Mouse (Mus musculus) retina, embryonic 14.5 days (tissue): Measurements from ENCODE around the gene Acsf3.
A peak's percentile ranks its signal among the peaks of the same experiment; 100 is the strongest.

Experiments
- DNase-seq: peaks from one replicate; pipeline ENCODE4 v3.0.0-alpha.2; 2015; ENCODE audit warnings: low spot score

Gene Acsf3

DNA sequence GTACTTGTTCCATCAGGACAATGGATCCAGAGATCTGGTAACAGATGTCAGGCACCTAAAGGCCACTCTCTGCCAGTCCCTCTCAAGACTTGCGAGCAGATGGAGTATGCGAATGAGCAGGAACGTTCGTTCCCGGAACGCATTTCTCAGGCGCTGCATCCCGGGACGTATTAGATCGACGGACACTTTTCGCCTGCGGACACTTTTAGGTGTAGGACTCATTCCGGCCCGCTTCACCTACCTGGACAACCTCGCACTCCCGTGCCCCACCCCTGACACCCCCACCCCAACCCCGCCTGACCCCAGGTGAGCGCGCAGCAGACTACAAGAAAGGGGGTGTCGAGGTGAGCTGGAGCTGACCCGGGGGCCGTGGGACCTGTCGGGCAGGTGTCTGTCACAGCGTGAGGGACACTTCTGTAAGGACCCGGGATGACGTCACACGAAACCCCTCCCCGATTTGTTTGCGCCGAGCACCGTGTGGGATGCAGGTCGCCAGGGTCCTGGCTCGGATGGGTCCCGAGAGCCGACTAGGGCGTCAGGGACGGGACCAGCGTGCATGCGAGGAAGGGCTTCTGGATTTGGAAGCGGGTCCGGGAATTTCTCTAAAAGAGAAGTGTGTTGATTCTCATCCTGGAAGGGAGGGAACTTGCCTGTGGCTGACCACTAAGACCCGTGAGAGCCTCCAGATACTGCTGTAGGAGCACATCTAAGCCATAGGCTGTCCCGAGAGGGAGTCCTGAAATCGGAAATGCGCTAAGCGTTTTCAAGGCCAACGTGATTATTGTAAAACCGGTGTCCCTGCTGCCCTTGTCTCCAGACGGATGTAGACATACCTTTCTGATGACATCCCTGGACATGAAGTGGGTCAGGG is at the start of gene Acsf3:
TSS of gene Acsf3 (plus strand) at position 202 of the 871 bp plus-strand sequence.
- DNase-seq = peak; percentile 85

DNA sequence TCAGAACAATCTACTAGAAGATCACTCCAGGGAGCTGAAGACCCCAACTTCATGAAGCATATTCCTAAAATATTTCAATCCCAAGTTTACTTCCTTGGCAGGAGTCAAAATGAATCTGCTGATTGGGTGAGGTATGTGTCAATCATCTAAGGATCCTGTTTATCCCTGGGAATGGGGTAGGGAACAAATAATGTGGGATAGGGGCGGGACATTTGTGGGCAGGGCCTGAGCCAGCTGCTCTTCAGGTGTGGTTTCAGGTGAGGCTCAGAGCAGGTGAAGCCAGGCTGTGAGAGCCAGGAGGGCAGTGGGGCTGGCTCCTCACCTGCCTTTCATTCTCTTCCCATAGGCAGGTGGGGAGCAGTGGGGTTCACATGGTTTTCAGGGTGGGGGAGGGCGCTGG is 48.5 kb upstream of the Acsf3 start:
- DNase-seq = no peak

DNA sequence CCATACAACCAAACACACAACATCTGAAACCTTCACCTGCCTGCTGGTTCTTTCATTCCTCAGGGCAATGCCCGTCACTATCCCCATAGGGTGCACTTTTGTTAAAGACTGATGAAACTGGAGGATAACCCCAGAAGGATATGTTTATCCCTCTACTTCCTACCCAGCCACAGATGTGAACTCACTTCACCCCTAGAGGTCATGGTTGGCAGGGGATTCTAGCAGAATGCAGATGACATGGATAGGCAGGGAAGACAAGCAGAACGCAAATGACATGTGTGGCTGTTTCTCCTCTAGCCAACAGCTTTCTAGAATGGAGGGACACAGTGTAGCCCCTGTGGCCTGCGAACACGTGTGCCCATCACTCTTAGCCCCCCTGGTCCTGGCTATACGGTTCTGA is 47.9 kb upstream of the Acsf3 start:
- DNase-seq = no peak

DNA sequence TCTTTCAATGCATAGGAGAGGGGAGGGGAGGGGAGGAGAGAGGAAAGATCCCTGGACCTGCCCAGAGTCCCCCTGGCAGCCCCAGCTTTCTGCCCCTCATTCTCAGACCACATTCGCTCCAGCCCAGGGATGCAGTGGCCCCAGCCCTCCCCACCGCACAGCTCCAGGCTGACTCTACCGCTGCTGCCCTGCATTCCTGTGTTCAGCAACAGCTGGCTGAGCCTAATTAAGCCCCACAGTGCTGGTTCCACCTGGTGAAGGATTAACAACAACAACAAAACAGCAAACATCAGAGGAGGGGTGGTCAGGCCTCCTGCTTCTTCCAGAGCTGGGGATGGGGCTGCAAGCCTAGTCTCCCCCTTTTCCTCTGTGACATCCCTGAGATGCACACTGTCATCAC is 46.7 kb upstream of the Acsf3 start:
- DNase-seq = no peak

DNA sequence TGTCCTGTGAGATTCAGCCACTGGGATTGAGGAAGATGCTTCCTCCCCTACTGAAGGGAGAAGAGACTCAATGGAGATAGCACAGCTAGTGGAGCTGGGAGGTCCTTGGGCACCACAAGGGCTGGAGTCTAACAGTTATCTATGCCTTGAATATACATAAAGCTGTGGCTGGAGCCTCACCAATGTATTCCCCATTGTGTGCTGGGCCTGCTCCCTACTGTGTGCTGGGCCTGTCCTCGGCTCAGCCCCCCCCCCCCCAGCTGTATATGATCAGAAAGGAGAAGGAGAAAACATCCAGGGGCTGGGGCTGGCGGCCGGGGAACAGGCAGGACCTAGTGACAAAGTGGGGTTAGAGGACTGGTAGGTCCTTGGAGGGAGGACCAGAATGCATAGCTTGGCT is 40.2 kb upstream of the Acsf3 start:
- no peak for DNase-seq

DNA sequence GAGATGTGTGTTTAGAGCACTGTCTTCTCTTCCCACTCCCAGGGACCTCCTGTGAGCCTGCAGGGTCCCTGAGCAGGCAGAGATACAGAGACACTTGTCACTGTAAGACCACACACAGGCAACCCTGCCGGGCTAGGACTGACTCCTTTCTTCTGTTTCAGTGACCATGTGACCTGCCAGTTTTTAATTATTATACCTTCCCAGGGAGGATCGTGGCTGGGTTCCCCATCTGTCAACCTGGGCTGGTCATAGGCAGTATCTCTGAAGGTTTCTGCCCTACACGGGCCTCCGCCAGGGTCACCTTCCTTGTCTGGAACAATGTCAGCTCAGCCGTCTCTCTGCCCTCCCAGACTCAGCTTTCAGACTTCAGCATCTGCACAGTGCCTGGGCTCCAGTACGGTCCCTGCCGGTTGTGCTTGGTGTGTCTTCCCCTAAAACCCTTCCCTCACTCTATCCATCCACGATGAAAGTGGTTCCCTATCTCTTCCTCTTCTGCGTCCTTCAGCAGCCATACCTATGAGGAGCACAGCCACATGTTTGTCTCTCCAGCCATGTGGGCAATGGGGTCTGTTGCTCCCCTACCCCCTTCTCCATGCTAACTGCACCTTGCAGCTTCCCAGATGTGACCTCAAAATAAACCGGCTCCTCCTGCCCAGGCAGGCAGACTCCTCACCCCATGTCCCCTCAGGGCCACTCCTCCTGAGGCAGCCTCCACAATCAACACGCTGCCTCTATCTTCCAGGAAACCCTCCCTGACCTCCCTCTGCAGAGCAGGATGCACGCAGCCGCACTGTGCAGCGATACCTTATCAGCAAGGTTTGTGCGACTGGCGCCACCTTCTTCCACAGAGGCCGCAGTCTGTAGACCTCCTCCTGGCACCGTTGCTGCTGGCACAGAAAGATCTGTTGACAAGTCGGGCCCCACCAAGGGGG is 39.5 kb upstream of the Acsf3 start:
- DNase-seq = no peak

DNA sequence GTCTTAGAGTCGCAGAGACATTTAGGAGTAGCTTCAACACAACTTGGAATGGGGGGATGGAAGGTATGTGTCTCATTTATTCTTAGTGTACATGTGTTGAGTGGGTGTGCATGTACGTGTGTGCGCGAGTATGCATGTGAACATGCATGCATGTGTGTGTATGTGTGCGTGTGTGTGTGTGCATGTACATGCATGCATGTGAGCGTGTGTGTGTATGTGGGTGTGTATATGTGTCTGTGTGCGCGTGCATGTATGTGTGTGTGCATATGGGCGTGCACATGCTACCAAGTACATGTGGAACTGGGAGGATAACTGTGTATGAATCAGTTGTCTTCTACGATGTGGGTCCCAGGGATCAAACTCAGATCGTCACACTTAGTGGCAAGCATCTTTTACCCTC is 38.7 kb upstream of the Acsf3 start:
- no peak for DNase-seq

DNA sequence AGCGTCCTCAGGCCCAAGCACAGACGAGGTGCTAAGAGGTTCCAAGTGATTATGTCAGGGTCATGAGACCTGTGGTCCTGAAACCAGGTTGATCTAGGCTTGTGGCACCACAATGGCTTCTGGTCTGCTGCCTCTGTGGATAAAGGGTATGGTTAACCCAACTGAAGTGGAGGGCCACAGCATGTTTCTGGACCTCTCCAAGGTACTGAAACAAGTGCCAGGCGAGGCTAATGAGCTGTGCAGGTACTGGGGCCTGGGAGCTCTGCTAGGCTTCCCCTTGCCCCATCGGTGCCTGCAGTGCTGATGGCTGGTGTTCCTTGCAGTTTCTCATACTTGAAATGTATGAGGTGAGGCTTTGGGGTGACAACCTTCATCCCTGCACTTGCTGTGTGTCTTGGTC is 38.2 kb upstream of the Acsf3 start:
- DNase-seq = no peak

DNA sequence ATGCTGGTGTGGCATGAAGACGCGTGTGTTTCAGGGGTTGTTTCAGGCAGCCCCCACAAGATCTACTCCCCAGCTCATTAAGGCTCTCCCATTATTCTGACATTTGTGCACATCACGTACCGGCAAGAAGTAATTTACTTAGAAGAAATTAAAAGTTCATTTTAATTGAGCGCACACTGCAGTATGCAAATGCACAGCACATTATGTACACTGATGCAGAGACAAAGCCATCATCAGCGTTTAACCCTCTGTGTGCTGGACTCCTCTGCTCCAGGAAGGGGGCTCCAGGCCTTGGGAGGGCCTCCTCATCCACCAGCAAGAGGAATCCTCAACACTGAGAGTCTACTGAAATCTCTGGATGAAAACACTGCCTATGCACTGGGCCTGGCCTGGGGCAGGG is 37.4 kb upstream of the Acsf3 start:
- DNase-seq = no peak

DNA sequence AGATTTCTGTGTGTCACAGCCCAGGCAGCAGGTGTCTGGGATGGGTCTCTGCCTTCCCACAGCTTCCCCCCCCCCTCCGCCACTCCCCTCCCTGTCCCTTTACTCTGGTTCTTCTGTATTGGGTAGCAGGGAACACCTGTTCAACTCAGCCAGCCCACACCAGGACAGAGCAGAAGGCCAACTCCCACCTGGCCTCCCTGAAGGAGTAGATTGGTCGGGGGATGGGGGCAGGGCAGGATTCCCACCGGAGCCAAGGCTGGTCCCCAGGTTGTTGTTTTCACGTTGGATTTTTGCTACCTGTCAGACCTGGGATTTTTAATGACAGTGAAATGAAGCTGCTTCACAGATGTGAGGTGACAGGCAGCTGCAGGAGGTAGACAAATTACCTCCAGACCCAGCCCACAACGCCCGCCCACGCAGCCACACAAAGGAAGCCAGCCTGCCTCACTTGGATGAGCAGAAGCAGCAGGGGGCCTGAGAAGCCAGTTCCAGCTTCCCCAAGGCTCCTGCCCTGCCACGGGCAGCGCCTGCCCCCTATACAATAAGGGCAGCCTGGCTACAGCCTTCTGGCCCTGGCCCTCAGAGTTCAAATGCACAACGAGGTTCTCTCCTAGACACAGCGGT is 36.1 kb upstream of the Acsf3 start:
- DNase-seq = peak; percentile 68

DNA sequence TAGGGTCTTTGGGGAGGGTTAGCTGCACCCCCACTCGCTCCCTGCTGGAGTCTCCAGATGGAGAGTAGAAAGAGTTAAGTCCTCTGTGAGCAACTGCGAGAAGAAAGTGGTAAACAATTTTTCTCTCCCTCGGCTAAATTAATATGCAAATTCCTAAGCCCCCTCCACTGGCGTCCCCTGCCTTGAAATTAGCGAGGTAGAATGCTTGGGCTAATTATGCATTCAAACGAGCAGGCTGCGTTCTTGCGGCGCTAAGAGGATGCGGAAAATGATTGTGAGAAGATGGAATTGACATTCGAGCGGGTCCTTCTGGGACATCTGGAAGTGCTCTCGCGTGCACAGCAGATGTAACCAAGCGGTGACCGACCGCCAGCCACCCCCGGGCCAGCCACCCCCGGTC is 32.8 kb upstream of the Acsf3 start:
- DNase-seq = no peak

DNA sequence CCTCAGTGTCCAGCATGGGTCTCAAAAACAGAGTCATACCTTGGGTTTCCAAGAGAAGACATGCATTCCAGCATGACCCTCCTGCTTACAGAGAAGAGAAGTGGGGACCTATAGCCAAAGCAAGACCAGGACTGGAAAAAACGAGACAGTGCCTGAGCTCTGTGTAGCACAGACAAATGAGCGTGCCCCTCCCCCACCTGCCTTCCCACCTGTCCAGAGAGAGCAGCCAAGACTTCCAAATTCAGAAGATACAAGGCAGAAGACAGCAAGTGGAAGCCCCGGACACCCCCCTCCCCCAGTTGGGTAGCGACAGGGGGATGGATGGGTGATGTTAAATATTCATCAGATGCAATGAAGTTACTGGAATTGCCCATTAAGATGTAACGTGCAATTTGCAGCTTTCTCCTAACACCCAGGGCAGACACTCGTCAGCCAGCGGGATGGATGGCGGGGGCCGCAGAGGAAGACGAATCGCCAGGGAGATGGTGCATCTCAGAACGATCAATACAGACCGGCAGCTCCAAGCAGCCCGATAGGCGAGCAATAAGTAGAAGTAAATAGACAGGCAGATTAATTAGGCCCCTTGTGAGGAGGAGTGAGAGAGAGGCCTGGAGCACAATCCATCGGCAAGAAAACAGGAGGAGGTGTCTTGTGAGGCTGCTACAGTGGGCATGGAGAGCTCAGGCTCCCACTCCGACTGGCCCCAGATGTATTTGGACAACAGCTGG is 30.1 kb upstream of the Acsf3 start:
- DNase-seq = peak; percentile 27

DNA sequence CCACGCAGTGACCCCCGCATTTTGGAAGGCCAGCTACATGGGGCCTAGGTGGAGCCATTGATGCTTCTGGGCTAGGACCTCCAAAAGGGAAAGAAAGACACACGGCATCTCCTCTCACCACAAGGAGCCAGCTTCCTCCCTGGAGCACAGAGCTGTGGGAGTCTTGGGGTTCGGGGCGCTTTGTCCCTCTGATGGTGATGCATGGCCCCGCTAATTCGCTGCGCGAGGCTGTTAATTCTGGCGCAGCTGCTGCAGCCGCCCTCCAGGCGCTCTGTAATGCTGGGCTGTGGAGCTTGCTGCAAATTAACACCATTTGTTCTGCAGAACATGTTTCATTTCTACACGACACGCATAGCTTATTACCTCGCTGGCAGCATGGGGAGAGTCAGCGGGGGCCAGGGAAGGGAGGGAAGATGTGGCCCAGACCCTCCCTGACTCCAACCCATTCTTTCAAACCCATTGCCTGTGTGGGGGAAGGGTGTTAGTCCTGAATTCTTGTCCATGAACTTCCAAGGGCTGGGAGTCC is 29.5 kb upstream of the Acsf3 start:
- peak; percentile 29 for DNase-seq

DNA sequence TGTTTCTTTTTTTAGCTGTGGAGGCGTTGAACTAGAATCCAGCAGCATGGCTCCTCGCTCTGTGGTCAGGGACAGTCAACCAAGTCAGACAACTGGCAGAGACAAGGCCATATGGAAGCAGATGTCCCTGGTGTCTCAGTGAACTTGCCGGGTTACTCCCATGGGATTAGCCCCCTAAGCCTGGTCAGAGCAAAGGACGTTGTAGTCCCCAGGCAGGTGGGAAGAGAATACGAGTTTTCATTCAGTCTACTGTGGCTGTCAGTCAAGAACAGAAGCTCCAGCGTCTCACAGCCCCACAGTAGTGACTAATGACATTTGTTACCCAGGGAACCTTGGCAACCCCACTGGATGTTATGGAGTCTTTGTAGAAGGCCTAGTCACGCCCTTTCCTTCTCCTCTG is 28.8 kb upstream of the Acsf3 start:
- DNase-seq = no peak

DNA sequence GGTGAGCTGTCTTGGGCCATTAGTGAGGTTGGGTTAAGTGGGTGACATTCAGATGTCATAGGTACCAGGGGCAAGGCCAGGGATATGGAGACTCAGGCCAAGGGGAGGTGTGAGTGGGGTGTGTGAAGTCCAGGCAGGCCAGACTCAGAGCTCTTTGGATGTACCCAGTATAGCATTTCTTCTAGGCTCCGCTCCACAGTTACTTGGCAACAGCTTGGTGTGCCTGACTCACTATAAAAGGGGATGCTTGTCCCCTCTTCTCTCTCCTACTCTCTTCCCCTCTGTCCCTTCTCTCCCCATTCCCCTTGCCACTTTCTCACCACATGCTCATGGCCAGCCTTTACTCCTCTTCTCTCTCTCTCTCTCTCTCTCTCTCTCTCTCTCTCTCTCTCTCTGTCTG is 27.5 kb upstream of the Acsf3 start:
- no peak for DNase-seq

DNA sequence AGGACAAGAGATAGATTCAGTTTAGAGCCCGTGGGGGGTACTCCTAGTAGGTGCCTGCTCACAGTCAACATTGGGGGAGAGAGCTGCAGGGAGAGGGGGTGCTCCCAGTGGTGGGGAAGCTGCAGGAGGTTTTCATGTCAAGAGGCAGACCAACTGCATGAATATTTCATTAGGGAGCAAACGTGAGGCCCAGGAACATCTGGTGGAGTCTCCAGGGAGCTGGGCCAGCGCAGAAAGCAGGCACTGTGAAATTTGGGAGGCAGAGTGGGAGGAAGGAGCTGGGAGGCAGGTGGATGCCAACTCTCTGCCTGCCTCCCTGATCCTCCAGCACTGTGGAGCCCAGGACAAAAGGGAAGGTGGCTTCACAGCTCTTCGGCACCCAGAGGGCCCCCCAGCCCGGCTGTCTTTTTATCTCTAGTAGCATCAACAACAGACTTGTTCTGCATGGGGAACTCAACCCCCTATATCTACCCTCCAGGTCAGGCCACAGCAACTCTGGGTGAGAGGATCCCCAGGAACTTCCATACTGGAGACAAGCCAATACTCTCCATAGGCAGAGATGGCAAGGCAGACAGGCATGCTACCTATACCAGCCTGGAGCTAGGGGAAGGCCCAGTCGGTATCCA is 25.8 kb upstream of the Acsf3 start:
- DNase-seq = no peak

DNA sequence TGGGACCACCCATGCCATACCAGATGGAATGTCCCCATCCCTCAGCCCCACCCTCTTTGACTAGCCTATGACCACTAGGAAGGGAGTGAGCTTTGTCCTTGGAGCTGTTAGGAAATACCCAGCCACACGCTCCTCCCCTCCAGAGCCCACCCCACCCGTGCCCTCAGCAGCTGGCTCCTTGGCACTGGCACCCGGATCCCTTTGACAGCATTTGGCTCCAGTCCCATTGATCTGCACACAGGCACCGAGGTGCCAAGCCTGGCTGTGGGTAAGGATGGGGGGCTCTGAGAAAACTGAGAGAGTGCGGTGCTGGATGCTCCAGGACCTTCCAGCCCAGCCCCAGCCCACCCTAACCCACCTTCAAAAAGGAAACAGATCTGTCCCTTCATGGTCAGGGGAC is 23.9 kb upstream of the Acsf3 start:
- no peak for DNase-seq

DNA sequence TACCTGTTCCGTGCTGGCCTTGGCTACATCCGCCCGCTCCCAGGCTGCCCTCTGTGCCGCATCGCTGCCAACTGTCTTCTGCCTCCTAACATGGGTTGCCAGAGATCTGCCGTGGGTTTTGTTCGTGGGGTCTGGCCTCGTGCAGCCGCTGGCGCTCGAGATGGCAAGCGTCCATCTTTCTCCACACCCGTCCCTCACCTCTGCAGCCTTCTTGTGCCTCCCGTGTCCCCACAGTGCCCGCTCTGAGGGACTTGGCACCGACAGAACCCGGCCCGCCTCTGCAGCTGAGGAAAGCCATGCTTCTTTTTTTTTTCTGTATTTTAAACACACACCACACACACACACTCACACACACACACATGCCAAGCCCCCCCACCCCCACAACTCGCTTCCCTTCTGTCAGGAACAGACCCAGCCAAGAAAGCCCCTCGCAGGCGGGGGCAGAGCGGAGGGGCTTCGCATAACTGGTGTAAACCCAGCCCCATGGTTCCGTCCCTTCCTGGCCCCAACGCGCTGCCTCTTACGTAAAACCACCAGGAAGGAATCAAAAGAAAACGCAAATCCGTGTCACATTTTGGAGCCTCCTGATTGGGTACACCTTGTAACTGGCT is 23.1 kb upstream of the Acsf3 start:
- DNase-seq = no peak

DNA sequence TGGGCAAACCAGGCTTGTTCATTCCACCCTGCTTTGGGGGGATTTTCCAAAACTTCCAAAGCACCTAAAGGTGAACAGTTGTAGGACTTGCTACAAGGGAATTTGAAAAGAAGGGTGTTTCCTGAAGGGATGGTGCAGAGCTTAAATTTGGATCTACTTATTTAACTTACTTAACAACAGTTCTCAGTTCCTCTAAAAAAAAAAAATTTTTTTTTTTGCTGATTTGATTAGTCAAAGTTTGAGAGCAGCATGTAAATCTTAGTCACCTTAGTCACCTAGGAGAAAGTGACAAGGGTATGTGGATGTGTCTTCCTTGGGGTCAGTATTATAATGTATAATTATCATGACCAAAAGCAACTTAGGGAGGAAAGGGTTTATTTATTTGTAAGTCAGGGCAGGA is 16.7 kb upstream of the Acsf3 start:
- no peak for DNase-seq

DNA sequence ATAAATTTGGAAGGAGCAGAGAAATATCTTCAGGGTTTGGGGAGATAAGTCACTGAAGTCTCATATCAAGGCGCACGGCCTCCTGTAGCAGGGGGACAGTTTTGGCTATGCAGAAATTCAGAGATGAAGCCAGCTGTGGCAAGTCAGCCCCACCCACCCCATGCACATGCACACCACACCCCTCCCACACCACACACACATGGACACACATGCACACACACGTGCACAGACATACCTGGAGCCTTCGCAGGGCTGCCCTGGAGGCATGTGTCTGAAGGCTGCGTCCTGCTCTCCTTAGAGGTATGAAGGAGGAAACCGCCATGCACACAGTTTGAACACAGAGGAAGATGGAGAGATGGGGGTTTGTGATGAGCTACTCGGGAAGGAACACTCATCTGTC is 15.2 kb upstream of the Acsf3 start:
- no peak for DNase-seq

DNA sequence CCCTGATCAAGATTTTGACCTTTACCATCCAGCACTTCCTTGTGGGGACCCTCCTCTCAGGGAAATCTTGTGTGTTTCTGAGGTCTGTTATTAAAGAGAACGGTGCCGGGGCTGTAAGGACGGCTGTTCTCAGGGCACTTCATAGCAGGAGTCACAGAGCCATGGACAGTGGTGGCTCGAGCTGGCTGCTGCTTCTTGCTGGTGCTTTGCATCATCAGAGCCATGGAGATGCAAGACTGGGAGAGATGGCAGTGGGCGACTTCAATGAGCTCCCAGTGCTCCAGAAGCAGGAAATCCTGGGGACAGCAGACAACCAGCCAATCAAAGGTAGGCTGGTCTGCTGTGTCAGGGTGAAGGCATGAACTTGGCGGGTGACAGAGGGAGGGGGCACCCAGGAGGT is 14.2 kb upstream of the Acsf3 start:
- DNase-seq = no peak
